Mouse (Mus musculus): ENCODE measurements around the gene Olfr1507.

GRCm38 (mm10) chr14:52524952-52525351 is 29.4 kb upstream of the Olfr1507 start:
- TF ChIP-seq CTCF (IDR thresholded peaks at IDR 0.05; ENCODE audit: borderline replicate concordance, control insufficient read depth, extremely low read depth, insufficient read depth, low read length, poor library complexity), result no peak
- TF ChIP-seq POLR2A (IDR thresholded peaks at IDR 0.05; ENCODE audit: control insufficient read depth, extremely low read depth, insufficient read depth, low read length, poor library complexity), result no peak

Measured in thymus, adult 2 months (tissue).